Mouse (Mus musculus) hindbrain, embryonic 13.5 days (tissue): ENCODE data around the gene Trpc6. TPM values are rescaled to one million over a fixed set of nuclear protein-coding genes. Genes with fewer than 3 reads are reported as not detected.

Experiments
- ATAC-seq: fragments of 200-750 bp; cut with Nextera tagmentation; 2 replicates; pipeline ENCODE4 v1.8.0; 2017; ENCODE audit warnings: moderate TSS enrichment; ENCODE audit not compliant: low FRiP score
- H3K27ac ChIP-seq: fragments of 300-500 bp; sonication (generic); 2 replicates; pipeline ENCODE4 v1.5.1; 2015; ENCODE audit warnings: inconsistent platforms, mild to moderate bottlenecking, moderate library complexity
- H3K27me3 ChIP-seq: fragments of 300-500 bp; sonication (generic); 2 replicates; pipeline ENCODE4 v1.6.1; 2015; ENCODE audit warnings: mild to moderate bottlenecking, inconsistent platforms
- H3K36me3 ChIP-seq: fragments of 300-500 bp; sonication (generic); 2 replicates; pipeline ENCODE4 v1.6.1; 2015; ENCODE audit warnings: mild to moderate bottlenecking, inconsistent platforms
- H3K4me1 ChIP-seq: fragments of 300-500 bp; sonication (generic); replicated peaks from 2 replicates; pipeline ENCODE4 v1.6.1; 2015; ENCODE audit warnings: inconsistent platforms
- H3K4me2 ChIP-seq: fragments of 300-500 bp; sonication (generic); 2 replicates; pipeline ENCODE4 v1.6.1; 2015; ENCODE audit warnings: inconsistent platforms, mild to moderate bottlenecking, moderate library complexity
- H3K4me3 ChIP-seq: fragments of 300-500 bp; sonication (generic); 2 replicates; pipeline ENCODE4 v1.5.1; 2015; ENCODE audit warnings: mild to moderate bottlenecking, inconsistent platforms
- H3K9ac ChIP-seq: fragments of 300-500 bp; sonication (generic); 2 replicates; pipeline ENCODE4 v1.6.1; 2015; ENCODE audit warnings: mild to moderate bottlenecking, inconsistent platforms
- H3K9me3 ChIP-seq: fragments of 300-500 bp; sonication (generic); 2 replicates; pipeline ENCODE4 v1.6.1; 2016; ENCODE audit warnings: inconsistent platforms
- WGBS: fragments of 180-500 bp; shearing (Covaris S2); methylation state at CpG from one replicate; pipeline ENCODE4 v1.1.7; 2015; 5-methylcytosine and 5-hydroxymethylcytosine counted together
- polyA plus RNA-seq: library from polyadenylated mRNA; unstranded; fragments of >200 nt; fragmentation: Nextera tagmentation; extraction: Ambion mirVana; gene quantifications from 2 replicates; pipeline ENCODE4 v1.2.1, GENCODE M21; 2015

The Trpc6 gene
- polyA plus RNA-seq, 1 experiment from 2014 or later: 0.48 TPM

GRCm38 (mm10) chr9:8693177-8693576, 149.2 kb downstream of the Trpc6 start:
- 90% methylated on average over 2 of the region's 2 CpGs for WGBS

GRCm38 (mm10) chr9:8700669-8701068, 156.7 kb downstream of the Trpc6 start:
- Histone ChIP-seq H3K4me3 (no peak overlapping the region), H3K36me3 (no peaks in the 10 kb centered on the region), H3K4me1 (no peaks in the 10 kb centered on the region), H3K9ac (no peak overlapping the region), H3K4me2 (no peak overlapping the region), H3K27ac (no peak overlapping the region), H3K9me3 (no peaks in the 10 kb centered on the region), H3K27me3 (no peaks in the 10 kb centered on the region)
- peak; percentile 80 for ATAC-seq
- 26% methylated on average over 5 of the region's 5 CpGs for WGBS

More at GRCm38 (mm10) chr9:8693177-8693576, 149.2 kb downstream of the Trpc6 start:
- Histone ChIP-seq H3K4me3 (no peak overlapping the region), H3K9me3 (no peaks in the 10 kb centered on the region), H3K4me2 (no peak overlapping the region), H3K27ac (no peak overlapping the region), H3K4me1 (no peaks in the 10 kb centered on the region), H3K27me3 (no peaks in the 10 kb centered on the region), H3K36me3 (no peaks in the 10 kb centered on the region), H3K9ac (no peak overlapping the region)
- ATAC-seq: no peak

GRCm38 (mm10) chr9:8703516-8703915, 159.6 kb downstream of the Trpc6 start:
- Histone ChIP-seq H3K27me3 (no peaks in the 10 kb centered on the region), H3K27ac (no peak overlapping the region), H3K36me3 (no peaks in the 10 kb centered on the region), H3K9me3 (no peaks in the 10 kb centered on the region), H3K4me1 (no peaks in the 10 kb centered on the region), H3K4me3 (no peak overlapping the region), H3K4me2 (no peak overlapping the region), H3K9ac (no peak overlapping the region)
- no peak for ATAC-seq
- WGBS: 73% methylated on average over 1 of the region's 1 CpGs

GRCm38 (mm10) chr9:8703956-8704355, 160.0 kb downstream of the Trpc6 start:
- no peak overlapping the region for H3K4me3 ChIP-seq
- H3K27me3 ChIP-seq: no peaks in the 10 kb centered on the region
- no peak overlapping the region for H3K27ac ChIP-seq
- H3K36me3 ChIP-seq: no peaks in the 10 kb centered on the region
- H3K9ac ChIP-seq: no peak overlapping the region
- 63% methylated on average over 5 of the region's 5 CpGs for WGBS
- H3K4me2 ChIP-seq: no peak overlapping the region
- no peak for ATAC-seq
- H3K4me1 ChIP-seq: no peaks in the 10 kb centered on the region
- no peaks in the 10 kb centered on the region for H3K9me3 ChIP-seq

- H3K36me3 ChIP-seq: no peaks in the 10 kb centered on the region
- no peak overlapping the region for H3K27ac ChIP-seq
- H3K4me2 ChIP-seq: no peak overlapping the region
- no peaks in the 10 kb centered on the region for H3K27me3 ChIP-seq
- WGBS: 81% methylated on average over 3 of the region's 3 CpGs
- no peaks in the 10 kb centered on the region for H3K9me3 ChIP-seq
- no peak for ATAC-seq
- no peak overlapping the region for H3K9ac ChIP-seq
- H3K4me3 ChIP-seq: no peak overlapping the region
- H3K4me1 ChIP-seq: no peaks in the 10 kb centered on the region
These were observed 166.3 kb downstream of the Trpc6 start for GRCm38 (mm10) chr9:8710052-8710739.

- Histone ChIP-seq H3K36me3 (no peaks in the 10 kb centered on the region), H3K4me2 (no peak overlapping the region), H3K27me3 (no peaks in the 10 kb centered on the region), H3K27ac (no peak overlapping the region), H3K4me3 (no peak overlapping the region), H3K9me3 (no peaks in the 10 kb centered on the region), H3K4me1 (no peaks in the 10 kb centered on the region), H3K9ac (no peak overlapping the region)
- ATAC-seq: no peak
- WGBS: 61% methylated on average over 1 of the region's 1 CpGs
These were observed 175.1 kb downstream of the Trpc6 start for GRCm38 (mm10) chr9:8719017-8719416.

- Histone ChIP-seq H3K4me1 (no peaks in the 10 kb centered on the region), H3K4me2 (no peak overlapping the region), H3K36me3 (no peaks in the 10 kb centered on the region), H3K27me3 (no peaks in the 10 kb centered on the region), H3K27ac (no peak overlapping the region), H3K9me3 (no peaks in the 10 kb centered on the region), H3K9ac (no peak overlapping the region), H3K4me3 (no peak overlapping the region)
- ATAC-seq: no peak
- WGBS: 86% methylated on average over 3 of the region's 3 CpGs
These were observed 185.1 kb downstream of the Trpc6 start for GRCm38 (mm10) chr9:8729056-8729455.
